Mouse (Mus musculus) neural tube, embryonic 12.5 days (tissue): ENCODE measurements around the gene Rps3a1. TPM values are rescaled to one million over a fixed set of nuclear protein-coding genes. Genes with fewer than 3 reads are reported as not detected.
A peak's percentile ranks its signal among the peaks of the same experiment; 100 is the strongest.
"Not testable (repeated sequence)": the region's sequence is repeated elsewhere in the genome, so short reads cannot be mapped to it uniquely, and the experiment has no call there.

Experiments used
- ATAC-seq: fragments of 200-750 bp; cut with Nextera tagmentation; 2 replicates; pipeline ENCODE4 v1.8.0; 2017; ENCODE audit warnings: low read depth, mild to moderate bottlenecking, moderate TSS enrichment, moderate library complexity; ENCODE audit not compliant: low FRiP score
- H3K27ac ChIP-seq: fragments of 300-500 bp; sonication (generic); 2 replicates; pipeline ENCODE4 v1.5.1; 2016
- H3K27me3 ChIP-seq: fragments of 300-500 bp; sonication (generic); replicated peaks from 2 replicates; pipeline ENCODE4 v1.6.1; 2016; ENCODE audit warnings: mild to moderate bottlenecking
- H3K36me3 ChIP-seq: fragments of 300-500 bp; sonication (generic); 2 replicates; pipeline ENCODE4 v1.6.1; 2016; ENCODE audit warnings: mild to moderate bottlenecking
- H3K4me1 ChIP-seq: fragments of 300-500 bp; sonication (generic); 2 replicates; pipeline ENCODE4 v1.6.1; 2016
- H3K4me2 ChIP-seq: fragments of 300-500 bp; sonication (generic); replicated peaks from 2 replicates; pipeline ENCODE4 v1.6.1; 2016; ENCODE audit warnings: mild to moderate bottlenecking
- H3K4me3 ChIP-seq: fragments of 300-500 bp; sonication (generic); 2 replicates; pipeline ENCODE4 v1.5.1; 2016
- H3K9ac ChIP-seq: fragments of 300-500 bp; sonication (generic); 2 replicates; pipeline ENCODE4 v1.6.1; 2016; ENCODE audit warnings: mild to moderate bottlenecking
- H3K9me3 ChIP-seq: fragments of 300-500 bp; sonication (generic); 2 replicates; pipeline ENCODE4 v1.6.1; 2016; ENCODE audit warnings: mild to moderate bottlenecking
- WGBS: fragments of 180-500 bp; shearing (Covaris S2); methylation state at CpG from one replicate; pipeline ENCODE4 v1.1.7; 2016; 5-methylcytosine and 5-hydroxymethylcytosine counted together
- polyA plus RNA-seq: library from polyadenylated mRNA; unstranded; fragments of >200 nt; fragmentation: Nextera tagmentation; extraction: Ambion mirVana; gene quantifications from 2 replicates; pipeline ENCODE4 v1.2.1, GENCODE M21; 2016

The Rps3a1 gene
- polyA plus RNA-seq, 1 experiment from 2014 or later = 815 TPM

DNA sequence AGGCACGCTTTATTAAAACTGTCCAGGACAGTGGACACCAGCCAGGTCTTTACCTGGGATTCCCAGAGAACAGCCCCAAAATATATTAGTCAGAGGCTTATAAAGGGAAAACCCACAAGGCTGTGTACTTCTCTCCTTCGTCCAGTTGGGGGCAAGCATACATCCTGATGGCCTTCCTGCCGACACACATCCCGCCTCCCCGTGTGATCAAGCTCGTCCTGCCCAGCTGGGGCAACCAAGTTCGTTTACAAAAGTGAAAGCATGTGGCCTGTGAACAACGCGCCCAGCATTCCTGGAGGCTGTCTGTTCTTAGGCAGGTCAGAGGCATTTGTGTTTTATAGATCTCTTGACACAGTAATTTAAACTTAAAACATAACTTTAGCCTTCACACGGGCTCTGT lies 32.4 kb downstream of the Rps3a1 start:
- WGBS = 22% methylated on average over 10 of the region's 10 CpGs
- no peak overlapping the region for H3K27ac ChIP-seq
- ATAC-seq = no peak

DNA sequence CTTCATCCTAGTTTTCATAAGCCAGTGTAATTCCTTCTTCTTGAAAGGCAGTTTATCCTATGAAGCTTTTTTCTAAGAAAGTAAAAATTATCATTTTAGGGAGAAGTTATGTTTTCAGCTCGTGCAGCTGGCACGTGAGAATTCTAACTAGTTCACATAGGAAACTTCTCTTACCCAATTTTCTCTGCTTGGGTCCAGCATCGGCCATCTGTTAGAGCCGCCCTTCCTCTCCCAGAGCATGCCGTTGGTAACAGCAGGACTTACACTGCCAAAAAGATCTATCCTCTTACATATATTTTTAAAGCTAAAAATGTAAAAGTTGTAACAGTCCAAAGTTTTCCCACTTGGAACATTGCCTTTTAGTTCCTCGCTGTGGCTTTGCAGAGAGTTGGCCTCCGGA lies 33.4 kb downstream of the Rps3a1 start:
- H3K9me3 ChIP-seq = no peaks in the 10 kb centered on the region
- no peaks in the 10 kb centered on the region for H3K4me1 ChIP-seq
- H3K9ac ChIP-seq = no peak overlapping the region
- H3K4me2 ChIP-seq = no peak overlapping the region
- WGBS = 95% methylated on average over 7 of the region's 7 CpGs
- no peak for ATAC-seq
- H3K36me3 ChIP-seq = no peaks in the 10 kb centered on the region
- no peak overlapping the region for H3K27ac ChIP-seq
- no peak overlapping the region for H3K4me3 ChIP-seq
- no peaks in the 10 kb centered on the region for H3K27me3 ChIP-seq

More for the DNA sequence above, 32.4 kb downstream of the Rps3a1 start:
- Histone ChIP-seq H3K9ac (no peak overlapping the region), H3K9me3 (no peaks in the 10 kb centered on the region), H3K4me2 (no peak overlapping the region; the same call in 1 of the 2 replicates), H3K4me1 (no peaks in the 10 kb centered on the region), H3K36me3 (no peaks in the 10 kb centered on the region), H3K27me3 (no peaks in the 10 kb centered on the region), H3K4me3 (no peak overlapping the region)

DNA sequence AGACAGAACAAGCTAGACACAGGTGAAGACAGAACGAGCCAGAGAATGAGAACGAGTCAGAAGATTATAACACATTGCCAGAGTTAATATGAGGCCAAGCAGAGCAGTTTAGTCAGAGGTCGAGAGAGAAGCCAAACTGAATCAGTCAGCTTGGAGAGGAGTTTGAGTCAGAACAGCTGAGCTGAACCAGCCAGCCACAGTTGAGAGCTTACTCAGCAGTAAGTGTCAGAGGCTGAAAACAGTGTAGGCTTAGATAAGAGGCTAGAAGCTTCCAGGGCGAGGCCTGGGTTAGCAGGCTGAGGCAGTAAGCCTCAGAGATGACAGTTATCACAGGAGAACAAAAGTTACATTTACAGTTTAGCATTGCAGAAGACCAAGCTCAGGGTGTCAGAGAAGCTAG lies 33.9 kb downstream of the Rps3a1 start:
- Histone ChIP-seq H3K27ac (no peak overlapping the region), H3K27me3 (no peaks in the 10 kb centered on the region), H3K4me1 (no peaks in the 10 kb centered on the region), H3K9ac (no peak overlapping the region), H3K4me3 (no peak overlapping the region), H3K36me3 (no peaks in the 10 kb centered on the region), H3K4me2 (no peak overlapping the region), H3K9me3 (no peaks in the 10 kb centered on the region)
- no peak for ATAC-seq
- WGBS = 88% methylated on average over 4 of the region's 4 CpGs

DNA sequence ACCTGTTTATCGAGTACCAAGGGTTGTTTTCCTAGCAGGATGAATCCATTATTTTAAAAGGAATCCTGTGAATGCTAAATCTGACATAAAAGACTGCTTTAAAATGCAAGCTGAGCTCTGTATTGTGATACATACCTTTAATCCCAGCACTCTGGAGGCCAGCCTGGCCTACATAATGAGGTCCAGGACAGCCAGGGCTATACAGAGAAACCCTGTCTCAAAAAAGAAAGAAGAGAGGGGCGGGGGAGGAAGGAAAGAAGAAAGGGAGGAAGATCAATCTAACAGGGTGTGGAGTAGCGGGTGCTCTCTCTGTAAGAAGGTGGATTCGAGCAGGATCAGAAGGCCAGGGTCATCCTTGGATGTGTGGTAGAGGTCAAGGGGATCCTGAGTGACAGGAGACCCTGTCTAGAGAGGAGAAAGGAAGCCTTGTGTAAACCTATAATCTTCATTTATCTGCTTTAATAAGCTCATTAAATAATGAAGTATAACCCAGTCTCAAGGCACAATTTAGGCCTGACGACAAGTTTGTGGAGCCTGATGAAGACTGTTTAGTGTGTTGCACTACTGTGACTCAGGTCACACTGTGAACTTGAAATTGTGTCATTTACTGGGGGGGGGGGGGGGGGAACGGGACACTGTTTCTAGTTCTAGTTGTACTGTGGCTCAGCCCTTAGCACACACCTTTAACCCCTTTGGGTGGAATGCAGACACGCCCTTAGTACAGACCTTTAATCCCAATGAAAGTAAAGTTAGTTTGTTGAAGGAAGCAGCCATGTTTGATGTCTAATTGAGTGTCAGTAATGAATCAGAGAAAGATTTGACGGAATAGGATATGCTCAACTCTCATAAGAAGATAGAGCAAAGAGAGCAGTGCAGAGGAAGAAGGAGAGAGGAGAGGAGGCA lies 34.6 kb downstream of the Rps3a1 start:
- no peak for ATAC-seq
- WGBS = 74% methylated on average over 8 of the region's 8 CpGs
- Histone ChIP-seq H3K9me3 (no peaks in the 10 kb centered on the region), H3K27me3 (no peaks in the 10 kb centered on the region), H3K4me2 (no peak overlapping the region), H3K36me3 (no peaks in the 10 kb centered on the region), H3K4me1 (no peaks in the 10 kb centered on the region), H3K27ac (no peak overlapping the region), H3K9ac (no peak overlapping the region), H3K4me3 (no peak overlapping the region)

DNA sequence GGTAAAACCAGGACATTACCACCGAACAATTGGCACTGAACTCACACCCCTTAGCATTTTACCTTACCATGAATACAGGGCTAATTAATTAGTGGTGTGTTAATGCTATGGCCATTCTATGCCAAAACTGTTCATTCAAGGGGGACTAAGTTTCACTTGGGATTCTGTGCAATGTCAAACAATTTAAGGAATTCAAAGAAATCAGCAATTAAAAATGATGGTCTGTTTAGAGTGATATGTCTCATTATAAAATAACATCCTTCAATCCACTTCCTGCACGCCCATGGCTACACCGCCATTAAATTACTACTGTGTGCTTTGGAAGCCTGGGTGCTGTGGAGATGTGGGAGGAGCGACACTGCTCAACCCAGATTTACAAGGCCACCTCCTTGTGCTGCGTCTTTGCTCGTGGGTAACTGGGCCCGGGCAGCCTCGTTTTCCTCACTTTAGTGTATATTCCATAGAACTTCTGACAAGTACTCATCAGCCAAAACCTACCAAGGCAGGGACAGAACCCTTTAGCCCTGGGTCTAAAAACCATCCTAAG lies 36.3 kb downstream of the Rps3a1 start:
- H3K27ac ChIP-seq = no peak overlapping the region
- H3K4me2 ChIP-seq = no peak overlapping the region
- no peaks in the 10 kb centered on the region for H3K9me3 ChIP-seq
- no peak for ATAC-seq
- 88% methylated on average over 8 of the region's 8 CpGs for WGBS
- no peaks in the 10 kb centered on the region for H3K4me1 ChIP-seq
- H3K27me3 ChIP-seq = no peaks in the 10 kb centered on the region
- H3K4me3 ChIP-seq = no peak overlapping the region
- H3K36me3 ChIP-seq = no peaks in the 10 kb centered on the region
- H3K9ac ChIP-seq = no peak overlapping the region

DNA sequence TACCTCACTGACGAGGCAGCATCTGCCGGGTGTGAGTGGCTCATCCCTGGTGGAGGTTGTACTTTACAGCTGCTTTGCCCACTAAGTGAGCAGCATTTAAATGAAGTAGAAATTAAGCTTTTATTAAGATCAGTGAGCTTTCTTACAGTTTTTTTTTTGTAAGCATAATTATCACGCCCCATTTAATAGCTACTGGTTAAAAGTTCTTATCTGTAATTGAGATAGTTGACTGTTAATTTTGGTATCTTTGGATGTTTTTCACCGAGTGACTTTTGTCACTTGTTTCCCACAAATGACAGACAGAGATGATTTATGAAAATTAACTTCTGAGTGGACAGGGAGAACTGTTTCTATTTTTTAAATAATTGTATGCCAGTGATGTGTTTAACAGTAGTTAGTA lies 37.6 kb downstream of the Rps3a1 start:
- Histone ChIP-seq H3K27ac (no peak overlapping the region), H3K9ac (no peak overlapping the region), H3K27me3 (no peaks in the 10 kb centered on the region), H3K36me3 (no peaks in the 10 kb centered on the region), H3K4me3 (no peak overlapping the region), H3K9me3 (no peaks in the 10 kb centered on the region), H3K4me2 (no peak overlapping the region), H3K4me1 (no peaks in the 10 kb centered on the region)
- no peak for ATAC-seq
- 91% methylated on average over 4 of the region's 4 CpGs for WGBS

DNA sequence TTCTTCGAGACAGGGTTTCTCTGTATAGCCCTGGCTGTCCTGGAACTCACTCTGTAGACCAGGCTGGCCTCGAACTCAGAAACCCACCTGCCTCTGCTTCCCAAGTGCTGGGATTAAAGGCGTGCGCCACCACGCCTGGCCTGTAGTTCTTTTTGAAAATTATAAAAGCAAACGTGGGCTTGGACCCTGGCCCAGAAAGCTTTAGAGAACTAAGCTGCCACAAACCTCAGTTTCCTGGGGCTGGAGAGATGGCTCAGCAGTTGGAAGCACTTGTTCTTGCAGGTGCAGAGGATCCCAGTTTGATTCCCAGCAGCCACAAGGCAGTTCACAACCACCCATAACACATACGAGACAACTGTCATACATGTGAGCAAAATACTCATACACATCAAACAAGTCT lies 38.1 kb downstream of the Rps3a1 start:
- not testable (repeated sequence) for H3K4me1 ChIP-seq, H3K36me3 ChIP-seq, H3K27me3 ChIP-seq, H3K27ac ChIP-seq, H3K9ac ChIP-seq, H3K9me3 ChIP-seq, H3K4me3 ChIP-seq, ATAC-seq, H3K4me2 ChIP-seq
- WGBS = 90% methylated on average over 7 of the region's 7 CpGs

DNA sequence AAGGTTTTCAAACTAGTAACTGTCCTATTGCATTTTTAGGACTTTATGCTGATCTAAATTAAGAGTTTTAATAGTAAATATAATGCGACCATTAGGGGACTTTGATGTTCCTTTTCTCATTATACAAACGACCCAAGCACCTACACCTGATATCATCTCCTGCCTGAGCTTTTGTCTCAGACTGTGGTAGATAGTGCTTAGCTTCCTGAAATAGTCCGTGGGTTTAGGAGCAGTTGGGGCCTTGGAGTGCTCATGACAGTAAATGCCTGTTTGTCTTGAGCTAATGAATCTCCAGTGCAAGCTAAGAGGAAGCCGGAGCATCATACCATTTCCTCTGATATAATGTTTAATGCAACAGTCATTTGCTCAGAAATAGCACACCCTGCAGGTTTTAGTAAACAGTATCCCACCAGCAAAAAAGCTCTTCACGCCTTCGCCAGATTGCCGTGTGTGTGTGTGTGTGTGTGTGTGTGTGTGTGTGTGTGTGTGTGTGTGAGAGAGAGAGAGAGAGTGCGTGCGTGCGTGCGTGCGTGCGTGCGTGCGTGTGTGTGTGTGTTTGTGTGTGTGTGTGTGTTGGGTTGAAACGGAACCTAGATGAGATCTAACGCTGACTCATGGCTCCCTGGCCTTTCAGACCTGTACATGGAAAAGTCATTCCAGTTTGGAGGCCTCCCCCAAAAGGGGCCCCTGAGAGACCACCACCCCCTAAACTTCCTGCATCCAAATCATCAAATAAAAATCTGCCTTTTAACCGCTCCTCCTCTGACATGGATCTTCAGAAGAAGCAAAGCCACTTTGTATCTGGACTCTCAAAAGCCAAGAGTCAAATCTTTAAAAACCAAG lies 38.8 kb downstream of the Rps3a1 start:
- Histone ChIP-seq H3K27me3 (no peaks in the 10 kb centered on the region), H3K36me3 (0 out of 2 replicates have a peak, but pooled peaks cover 4% of the 10 kb centered on the region), H3K4me1 (no peaks in the 10 kb centered on the region), H3K9ac (no peak overlapping the region), H3K4me3 (no peak overlapping the region), H3K27ac (no peak overlapping the region), H3K4me2 (no peak overlapping the region), H3K9me3 (no peaks in the 10 kb centered on the region)
- 89% methylated on average over 18 of the region's 18 CpGs for WGBS
- no peak for ATAC-seq

DNA sequence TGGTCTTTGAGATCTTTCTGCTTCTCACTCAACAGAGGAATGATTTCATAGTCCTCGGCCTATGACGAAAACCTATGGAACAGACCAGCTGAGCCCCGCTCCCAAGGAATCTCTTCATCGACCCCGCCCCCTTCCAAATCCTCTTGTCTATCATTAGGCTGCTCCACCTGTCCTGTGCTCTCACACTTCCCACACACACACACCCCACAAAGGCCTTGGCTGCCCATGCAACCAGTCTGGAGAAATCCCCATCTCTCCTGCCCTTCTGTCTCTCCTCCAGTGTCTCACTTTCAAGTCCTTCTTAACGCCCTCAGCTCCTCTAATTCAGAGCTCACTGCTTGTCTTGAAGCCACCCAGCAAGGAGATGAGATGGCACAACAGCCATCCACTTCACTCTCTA lies 40.5 kb downstream of the Rps3a1 start:
- no peak overlapping the region for H3K4me3 ChIP-seq
- H3K4me1 ChIP-seq = no peaks in the 10 kb centered on the region
- no peaks in the 10 kb centered on the region for H3K9me3 ChIP-seq
- H3K4me2 ChIP-seq = no peak overlapping the region
- no peak overlapping the region for H3K27ac ChIP-seq
- H3K9ac ChIP-seq = no peak overlapping the region
- no peak for ATAC-seq
- 0 out of 2 replicates have a peak, but pooled peaks cover 4% of the 10 kb centered on the region for H3K36me3 ChIP-seq
- 92% methylated on average over 6 of the region's 6 CpGs for WGBS
- H3K27me3 ChIP-seq = no peaks in the 10 kb centered on the region

DNA sequence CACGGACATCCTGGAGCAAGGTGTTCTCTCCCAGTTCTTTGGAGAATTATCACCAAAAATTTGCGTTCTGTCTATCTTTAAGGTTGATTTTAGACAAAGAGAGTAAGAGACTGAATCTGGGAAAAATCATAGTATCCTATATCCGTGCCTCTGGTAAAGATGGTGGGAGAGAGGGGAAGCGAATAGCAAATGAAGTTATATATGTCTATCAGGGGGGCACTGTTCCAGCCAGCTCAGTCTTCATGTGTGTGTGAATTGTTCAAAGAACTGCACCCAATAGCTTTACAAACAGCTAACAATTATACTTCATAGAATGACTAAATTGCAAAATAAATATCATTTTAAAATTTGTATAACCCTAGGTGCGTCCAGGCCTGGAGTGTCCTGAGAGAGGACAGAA lies 48.6 kb downstream of the Rps3a1 start:
- Histone ChIP-seq H3K4me2 (no peak overlapping the region), H3K9me3 (no peaks in the 10 kb centered on the region), H3K4me3 (no peak overlapping the region), H3K9ac (no peak overlapping the region), H3K36me3 (no peaks in the 10 kb centered on the region), H3K4me1 (0 out of 2 replicates have a peak, but pooled peaks cover 7% of the 10 kb centered on the region), H3K27me3 (no peaks in the 10 kb centered on the region), H3K27ac (peak overlapping the region; percentile 6; the same call in 1 of the 2 replicates)
- 73% methylated on average over 5 of the region's 5 CpGs for WGBS
- no peak for ATAC-seq

DNA sequence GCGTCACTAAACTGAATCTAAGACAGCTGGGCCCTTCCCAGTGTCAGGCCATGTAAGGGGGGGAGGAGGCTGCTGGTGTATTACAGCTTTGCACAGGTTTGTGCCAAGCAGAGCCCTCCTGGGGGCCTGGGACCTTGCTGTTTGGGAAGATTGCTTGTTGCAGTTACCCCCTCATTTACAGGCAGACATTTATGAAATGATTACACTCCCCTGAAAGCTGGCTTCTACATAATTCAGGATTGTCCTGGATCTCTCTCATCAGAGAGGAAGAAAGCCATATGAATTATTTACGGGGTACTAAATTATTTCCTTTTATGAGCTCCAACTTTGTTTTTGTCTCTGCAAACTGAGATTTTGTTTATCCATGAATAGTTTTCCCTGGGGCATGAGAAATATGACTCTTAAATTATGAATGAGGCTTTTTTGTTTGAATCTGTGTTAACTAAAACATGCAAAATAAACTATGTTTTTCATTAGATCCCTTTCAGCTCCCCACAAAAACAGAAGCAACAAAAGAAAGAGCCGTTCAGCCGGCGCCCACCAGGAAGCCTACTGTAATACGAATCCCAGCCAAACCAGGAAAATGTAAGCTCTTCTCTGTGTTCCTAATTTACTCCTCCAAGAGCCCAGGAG lies 49.2 kb downstream of the Rps3a1 start:
- H3K4me1 ChIP-seq = 0 out of 2 replicates have a peak, but pooled peaks cover 7% of the 10 kb centered on the region
- H3K4me2 ChIP-seq = no peak overlapping the region
- no peaks in the 10 kb centered on the region for H3K36me3 ChIP-seq
- no peak overlapping the region for H3K4me3 ChIP-seq
- peak; percentile 76; the same call in 1 of the 2 replicates for ATAC-seq
- 32% methylated on average over 6 of the region's 6 CpGs for WGBS
- no peaks in the 10 kb centered on the region for H3K9me3 ChIP-seq
- H3K27ac ChIP-seq = peak overlapping the region; percentile 26; the same call in 1 of the 2 replicates
- H3K27me3 ChIP-seq = no peaks in the 10 kb centered on the region
- H3K9ac ChIP-seq = no peak overlapping the region
